Mouse (Mus musculus) bone marrow, adult 2 months (tissue): ENCODE measurements at regions not wholly inside any gene's neighbourhood (a gene's known extent, or its start where the extent isn't known, plus 50 kb on each side); places are given as distances from the start of the nearest gene placed in this dataset.

Experiments
- CTCF ChIP-seq: fragments of 200-500 bp; IDR thresholded peaks from 2 replicates; pipeline ENCODE4 v1.5.1; 2011; ENCODE audit warnings: low read length, control low read depth; ENCODE audit not compliant: control insufficient read depth, insufficient read depth
- POLR2A ChIP-seq: fragments of 200-500 bp; IDR thresholded peaks from 2 replicates; pipeline ENCODE4 v1.6.1; 2011; ENCODE audit warnings: low read depth, mild to moderate bottlenecking, control low read depth, low read length, borderline replicate concordance; ENCODE audit not compliant: control insufficient read depth

- no peak for TF ChIP-seq CTCF
- no peak for TF ChIP-seq POLR2A
These were observed 227.8 kb downstream of the Slc30a10 start for GRCm38 (mm10) chr1:185682458-185682750.
